Mouse (Mus musculus): Measurements from ENCODE around the gene Kctd15.

DNA sequence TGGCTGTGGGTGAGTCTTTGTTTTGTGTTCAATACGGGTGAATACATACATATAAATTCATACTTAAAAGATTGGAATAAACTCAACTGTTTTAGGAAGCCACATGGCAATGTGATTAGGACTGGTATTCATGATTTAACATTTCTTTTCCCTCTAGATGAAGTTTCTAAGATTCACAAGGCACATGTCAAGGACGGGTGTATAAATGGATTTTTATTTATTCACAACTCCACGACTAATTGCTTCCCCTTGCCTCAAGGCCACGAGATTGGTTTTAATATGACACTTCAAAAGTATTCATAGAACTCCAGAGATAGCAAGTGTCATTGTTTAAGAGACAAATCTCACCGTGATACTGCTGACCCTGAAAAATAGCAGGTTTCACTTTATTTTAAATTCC is at the start of gene Kctd15:
- TF ChIP-seq CTCF (IDR thresholded peaks at IDR 0.05; ENCODE audit: control insufficient read depth, insufficient read depth, insufficient read length), result no peak
- TF ChIP-seq MAX (IDR thresholded peaks at IDR 0.05), result no peak
- TF ChIP-seq CEBPB (IDR thresholded peaks at IDR 0.05; ENCODE audit: low read depth), result no peak

All from C2C12 (cell line).